Mouse (Mus musculus): ENCODE results near the gene Acer2.
"Not testable (repeated sequence)": the region's sequence is repeated elsewhere in the genome, so short reads cannot be mapped to it uniquely, and the experiment has no call there.

Gene Acer2

GRCm38 (mm10) chr4:86874146-86874847, at the start of gene Acer2:
Gene Acer2 (plus strand): TSS chr4:86874396.
- no peak for DNase-seq (ENCODE audit: extremely low read depth, low read depth)

DNA sequence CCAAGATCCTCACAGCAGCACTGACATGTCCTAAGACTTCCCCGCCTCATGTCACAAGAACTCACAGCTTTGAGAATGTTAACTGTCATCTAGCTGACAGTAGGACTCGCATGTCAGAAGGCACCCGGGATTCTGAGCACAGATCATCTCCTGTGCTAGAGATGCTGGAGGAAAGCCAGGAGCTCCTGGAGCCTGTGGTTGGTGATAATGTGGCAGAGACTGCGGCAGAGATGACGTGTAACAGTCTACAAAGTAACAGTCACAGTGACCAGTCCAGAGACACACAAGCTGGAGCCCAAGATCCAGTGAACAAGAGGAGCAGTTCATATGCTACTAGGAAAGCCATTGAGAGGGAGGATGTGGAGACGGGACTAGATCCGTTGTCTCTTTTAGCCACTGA, 49.1 kb upstream of the Acer2 start:
- no peak for DNase-seq (ENCODE audit: extremely low read depth, low read depth)

DNA sequence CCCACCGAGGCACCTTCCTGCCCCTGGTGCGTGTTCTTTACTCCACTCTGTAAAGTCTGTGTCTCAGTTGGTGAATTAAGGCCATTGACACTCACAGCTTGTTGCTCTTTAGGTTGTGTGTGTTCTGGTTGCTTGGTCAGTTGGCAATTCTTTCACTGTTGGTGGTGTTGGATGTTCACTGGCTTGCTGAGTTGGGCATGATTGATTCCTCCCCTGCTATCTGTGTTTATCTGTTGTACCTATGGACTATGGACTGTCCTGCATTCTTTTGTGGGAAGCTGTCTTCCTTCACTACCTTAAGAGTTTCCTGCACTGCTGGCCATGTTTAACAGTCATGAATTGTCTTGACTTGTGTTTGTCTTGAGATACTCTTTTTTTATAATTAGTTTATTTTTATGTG, 42.3 kb upstream of the Acer2 start:
- no peak for DNase-seq (ENCODE audit: extremely low read depth, low read depth)

DNA sequence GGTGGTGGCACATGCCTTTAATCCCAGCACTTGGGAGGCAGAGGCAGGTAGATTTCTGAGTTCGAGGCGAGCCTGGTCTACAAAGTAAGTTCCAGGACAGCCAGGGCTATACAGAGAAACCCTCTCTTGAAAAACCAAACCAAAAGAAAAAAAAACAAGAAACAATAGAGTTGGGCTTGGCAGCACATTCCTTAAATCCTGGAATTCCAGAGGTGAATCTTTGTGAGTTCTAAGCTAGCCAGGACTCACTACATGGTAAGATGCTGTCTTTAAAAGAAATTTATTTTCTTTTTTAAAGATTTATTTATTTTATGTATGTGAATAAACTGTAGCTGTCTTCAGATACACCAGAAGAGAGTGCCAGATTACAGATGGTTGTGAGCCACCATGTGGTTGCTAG, 33.1 kb upstream of the Acer2 start:
- DNase-seq (ENCODE audit: extremely low read depth, low read depth), result not testable (repeated sequence)

GRCm38 (mm10) chr4:86845384-86845783, 28.8 kb upstream of the Acer2 start:
- no peak for DNase-seq (ENCODE audit: extremely low read depth, low read depth)

GRCm38 (mm10) chr4:86847246-86847645, 26.9 kb upstream of the Acer2 start:
- no peak for DNase-seq (ENCODE audit: extremely low read depth, low read depth)

DNA sequence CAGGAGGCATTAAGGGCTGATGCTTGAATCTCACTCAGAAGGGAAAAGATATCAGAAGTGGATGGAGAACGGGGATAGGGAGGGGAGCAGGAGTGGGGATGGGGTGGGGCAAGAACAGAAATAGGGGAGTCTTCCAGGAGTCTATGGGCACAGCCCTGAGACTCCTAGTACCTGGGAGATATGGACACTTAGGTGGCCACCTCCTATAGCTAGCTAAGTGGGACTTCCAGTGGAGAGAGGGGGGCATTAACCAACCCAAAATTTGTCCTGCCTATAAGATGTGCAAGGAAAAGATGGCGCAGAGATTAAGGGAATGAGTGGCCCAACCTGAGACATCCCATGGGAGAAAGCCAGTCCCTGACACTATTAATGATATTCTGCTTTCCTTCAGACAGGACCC, 22.9 kb upstream of the Acer2 start:
- DNase-seq (ENCODE audit: extremely low read depth, low read depth), result no peak

DNA sequence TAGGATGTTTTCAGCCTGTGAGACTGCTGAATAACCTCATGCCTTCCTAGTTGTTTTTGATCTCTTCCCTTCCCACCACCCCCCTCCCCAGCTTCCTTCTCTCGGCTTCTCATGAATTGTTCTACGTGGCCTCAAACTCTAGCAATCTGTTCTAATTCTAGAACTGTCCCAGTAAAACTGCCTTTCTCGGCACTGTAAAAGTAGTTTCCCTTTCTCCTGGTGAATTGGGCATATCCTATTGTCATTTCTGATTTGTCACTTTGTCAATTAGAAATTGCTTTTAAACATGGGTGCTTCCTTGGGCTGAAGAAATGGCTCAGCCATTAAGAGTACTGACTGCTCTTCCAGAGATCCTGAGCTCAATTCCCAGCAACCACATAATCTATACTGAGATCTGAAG, 22.2 kb upstream of the Acer2 start:
- no peak for DNase-seq (ENCODE audit: extremely low read depth, low read depth)

- no peak for DNase-seq (ENCODE audit: extremely low read depth, low read depth)
Measured at GRCm38 (mm10) chr4:86852813-86853590, 21.2 kb upstream of the Acer2 start.

GRCm38 (mm10) chr4:86856304-86857112, 17.7 kb upstream of the Acer2 start:
- DNase-seq (ENCODE audit: extremely low read depth, low read depth), result no peak

DNA sequence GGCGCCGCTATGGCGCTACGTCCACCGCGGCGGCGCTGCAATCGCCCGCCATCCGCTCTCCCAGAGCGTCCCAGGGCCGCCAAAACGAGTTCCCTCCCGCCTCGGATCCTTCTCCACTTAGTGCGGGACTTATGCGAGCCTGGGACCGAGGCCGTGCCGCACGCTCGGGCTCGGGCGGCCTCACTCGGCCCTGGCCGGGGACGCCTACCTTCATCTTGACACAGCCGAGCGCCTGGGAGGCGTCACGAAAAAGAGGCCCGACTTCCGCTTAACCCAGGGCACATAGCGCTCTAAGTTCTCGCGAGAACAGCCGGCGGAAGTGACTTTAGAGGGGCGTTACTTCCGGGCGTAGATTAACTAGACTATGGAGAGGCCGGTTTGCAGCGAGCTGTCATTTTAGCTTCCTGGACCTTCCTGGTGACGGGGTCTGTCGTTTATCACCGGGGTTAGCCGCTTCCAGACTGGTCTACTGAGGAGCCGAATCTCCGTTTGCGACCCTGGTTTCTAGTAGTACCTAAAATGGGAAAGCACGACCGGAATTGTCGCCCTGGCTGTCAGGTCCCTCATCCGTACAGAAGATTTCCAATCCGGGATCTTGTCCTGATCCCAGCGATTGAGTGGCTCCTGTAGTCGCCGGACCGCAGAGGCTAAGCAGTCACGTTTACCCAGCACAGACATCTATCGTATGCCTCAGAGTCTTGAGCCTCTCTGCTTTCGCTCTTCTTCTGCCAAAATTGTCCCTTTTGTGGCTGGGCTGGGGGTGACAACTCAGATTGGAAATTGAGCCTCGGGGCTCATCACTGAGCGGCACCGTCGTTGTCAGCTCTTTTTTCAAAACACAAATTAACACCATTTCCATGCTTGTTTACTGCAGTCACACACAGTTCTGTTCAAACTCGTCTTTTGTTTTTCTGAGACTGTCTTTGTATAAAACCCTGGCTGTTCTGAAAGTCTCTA, 16.8 kb upstream of the Acer2 start, which contains the start of gene Rps6:
Rps6 (minus strand) TSS at position 300 of the 957 bp plus-strand sequence.
- peak; percentile 81 for DNase-seq (ENCODE audit: extremely low read depth, low read depth)

GRCm38 (mm10) chr4:86858070-86858440, 16.1 kb upstream of the Acer2 start:
- no peak for DNase-seq (ENCODE audit: extremely low read depth, low read depth)

DNA sequence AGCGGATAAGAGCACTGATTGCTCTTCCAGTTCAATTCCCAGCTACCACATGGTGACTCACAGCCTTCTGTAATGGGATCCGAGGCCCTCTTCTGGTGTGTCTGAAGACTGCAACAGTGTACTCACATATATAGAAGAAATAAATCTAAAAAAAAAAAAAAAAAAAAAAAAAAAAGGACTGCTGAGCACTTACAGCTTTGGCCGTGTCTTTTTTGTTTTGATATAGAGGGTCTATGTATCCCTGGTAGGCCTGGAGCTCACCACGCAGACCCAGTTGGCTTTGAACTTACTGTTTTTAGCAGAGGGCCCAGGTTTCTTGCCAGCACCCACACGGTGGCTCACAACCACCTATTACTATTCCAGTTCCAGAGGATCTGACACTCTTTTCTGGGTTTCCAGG, 10.1 kb upstream of the Acer2 start:
- DNase-seq (ENCODE audit: extremely low read depth, low read depth), result no peak

DNA sequence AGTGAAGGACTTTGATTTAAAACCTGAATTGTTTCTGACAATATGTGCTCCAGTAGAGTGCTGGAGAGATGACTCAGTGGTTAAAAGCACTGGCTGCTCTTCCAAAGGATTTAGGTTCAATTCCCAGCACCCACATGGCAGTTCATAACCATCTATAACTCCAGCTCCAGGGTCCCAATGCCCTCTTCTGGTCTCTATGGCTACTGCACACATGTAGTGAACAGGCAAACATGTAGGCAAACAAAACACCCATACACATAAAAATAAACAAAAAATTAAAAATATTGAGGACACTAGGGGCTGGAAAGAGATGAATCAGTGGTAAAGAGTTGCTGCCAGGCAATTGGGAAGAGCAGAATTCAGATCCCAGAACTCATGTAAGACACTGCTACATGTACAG, 2.2 kb upstream of the Acer2 start:
- DNase-seq (ENCODE audit: extremely low read depth, low read depth), result no peak

DNA sequence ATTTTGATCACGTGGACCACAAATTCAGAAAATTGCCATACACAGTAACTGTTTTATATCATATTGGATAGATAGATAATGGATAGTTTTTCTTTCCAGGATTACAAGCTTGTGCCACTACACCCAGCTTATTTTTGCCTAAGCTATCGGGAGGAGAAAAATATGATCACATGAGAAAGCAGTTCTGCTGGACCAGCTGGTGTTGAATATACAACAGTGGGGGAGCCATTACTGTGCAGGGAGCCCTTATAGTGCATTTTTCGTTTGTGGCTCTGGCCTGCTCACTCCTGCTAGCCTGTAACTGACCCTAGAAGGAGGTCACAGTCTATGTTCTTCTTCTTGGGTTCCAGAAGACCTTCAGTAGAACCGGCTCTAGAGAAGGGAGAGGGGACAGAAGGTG, 1.1 kb upstream of the Acer2 start:
- no peak for DNase-seq (ENCODE audit: extremely low read depth, low read depth)

DNA sequence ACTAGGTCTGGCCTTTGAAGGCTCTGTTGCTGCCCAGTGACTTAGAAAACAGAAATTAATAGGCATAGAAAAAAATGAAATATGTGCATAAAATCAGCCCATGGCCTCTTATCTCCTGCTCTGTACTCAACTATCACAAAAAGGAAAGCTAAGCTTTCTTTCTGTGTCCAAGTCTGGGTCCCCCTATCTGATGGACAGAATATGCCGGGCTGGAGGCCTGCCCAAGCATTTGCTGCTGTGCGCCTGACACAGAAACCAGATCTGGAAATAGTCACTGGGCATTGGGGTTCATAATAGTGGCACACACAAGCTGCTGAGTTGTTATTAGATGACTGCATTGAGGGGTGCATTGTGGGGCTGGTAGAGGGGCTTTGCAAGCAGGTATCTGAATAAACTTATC, 5.3 kb downstream of the Acer2 start:
- DNase-seq (ENCODE audit: extremely low read depth, low read depth), result no peak

GRCm38 (mm10) chr4:86881178-86881577, 7.0 kb downstream of the Acer2 start:
- no peak for DNase-seq (ENCODE audit: extremely low read depth, low read depth)

GRCm38 (mm10) chr4:86882413-86882812, 8.2 kb downstream of the Acer2 start:
- no peak for DNase-seq (ENCODE audit: extremely low read depth, low read depth)

GRCm38 (mm10) chr4:86884945-86885344, 10.7 kb downstream of the Acer2 start:
- DNase-seq (ENCODE audit: extremely low read depth, low read depth), result peak; percentile 39

DNA sequence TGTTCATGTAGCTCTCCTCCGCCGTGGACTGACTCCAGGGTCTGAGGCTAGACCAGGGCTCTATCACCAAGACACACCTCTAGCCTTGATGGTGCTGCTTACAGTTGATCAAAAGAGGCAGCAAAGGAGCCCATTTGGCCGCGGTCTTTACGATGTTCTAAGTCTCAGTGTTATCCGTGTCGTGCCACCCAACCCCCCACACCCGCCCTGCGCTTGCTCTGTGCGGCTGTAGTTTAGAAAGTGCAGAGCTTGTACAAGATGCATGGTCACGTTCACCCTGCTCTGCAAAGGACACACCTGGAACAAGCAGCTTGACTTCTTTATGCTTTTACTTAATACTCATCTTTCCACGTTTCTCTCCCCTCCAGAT, 11.6 kb downstream of the Acer2 start:
- no peak for DNase-seq (ENCODE audit: extremely low read depth, low read depth)

All from MEL-GATA-1-ER (cell line).